Mouse (Mus musculus): ENCODE data around the gene Phb. TPM values are rescaled to one million over a fixed set of nuclear protein-coding genes. Genes with fewer than 3 reads are reported as not detected.

Gene Phb
- polyA plus RNA-seq, 1 experiment, result 51.4 TPM

DNA sequence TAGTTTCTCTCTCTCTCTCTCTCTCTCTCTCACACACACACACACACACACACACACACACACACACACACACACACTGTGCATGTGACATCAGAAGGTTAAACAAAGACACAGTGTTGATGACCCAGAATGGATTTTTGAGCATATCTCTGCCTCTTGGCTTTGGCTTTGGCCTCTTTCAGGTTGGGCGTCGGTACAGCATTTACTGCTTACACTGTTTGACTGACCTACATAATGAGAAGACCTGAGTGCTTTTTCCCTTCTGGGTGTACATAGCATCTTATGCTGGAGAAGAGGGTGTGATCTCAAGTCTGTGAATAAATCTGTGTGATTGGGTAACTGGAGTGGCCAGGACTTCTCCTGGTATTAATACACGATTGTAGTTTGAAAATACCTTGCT lies 52.6 kb downstream of the Phb start:
- no peak for TF ChIP-seq GATA1 (IDR thresholded peaks at IDR 0.05; ENCODE audit: low read length)

DNA sequence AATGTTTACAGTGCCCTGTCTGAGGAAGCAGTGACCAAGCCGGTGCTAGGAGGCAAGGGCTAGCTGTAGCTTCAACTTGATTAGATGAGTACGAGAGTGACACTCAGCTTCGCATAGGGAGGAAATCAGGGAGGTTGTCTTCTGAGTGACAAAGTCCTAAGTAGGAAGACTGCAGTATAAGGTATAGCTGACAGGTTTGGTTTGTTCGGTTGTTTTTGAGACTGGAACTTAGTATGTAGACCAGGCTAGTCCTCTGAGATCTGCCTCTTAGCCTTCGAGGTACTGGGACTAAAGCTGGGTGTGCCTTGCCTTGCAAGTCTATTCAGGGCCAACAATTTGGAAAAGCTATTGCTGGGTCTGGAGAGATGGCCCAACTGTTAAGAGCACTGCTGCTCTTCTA lies 56.5 kb downstream of the Phb start, which contains the start of gene B130006D01Rik:
Gene B130006D01Rik (plus strand): TSS at position 301 of the 400 bp plus-strand sequence.
- no peak for TF ChIP-seq GATA1 (IDR thresholded peaks at IDR 0.05; ENCODE audit: low read length)

DNA sequence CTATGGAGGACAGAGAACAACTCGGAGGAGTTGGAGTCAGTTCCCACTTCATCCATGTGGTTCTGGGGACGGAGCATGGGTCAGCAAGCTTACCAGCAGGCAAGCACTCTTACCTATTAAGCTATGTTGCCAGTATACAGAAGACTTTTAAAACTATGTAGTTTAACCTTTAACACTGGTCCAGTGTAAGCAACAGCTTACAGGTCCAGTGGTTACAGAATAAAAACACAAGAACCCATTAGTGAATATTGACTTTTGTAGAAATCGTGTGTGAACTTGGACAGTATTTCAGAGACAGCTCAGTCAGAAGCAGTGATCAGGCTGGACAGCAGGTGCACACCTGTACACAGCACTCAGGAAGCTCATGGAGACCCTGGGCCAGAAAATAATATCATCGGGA lies 57.7 kb downstream of the Phb start:
- TF ChIP-seq GATA1 (IDR thresholded peaks at IDR 0.05; ENCODE audit: low read length), result no peak

GRCm38 (mm10) chr11:95726156-95726555 lies 59.4 kb downstream of the Phb start:
- no peak for TF ChIP-seq GATA1 (IDR thresholded peaks at IDR 0.05; ENCODE audit: low read length)

DNA sequence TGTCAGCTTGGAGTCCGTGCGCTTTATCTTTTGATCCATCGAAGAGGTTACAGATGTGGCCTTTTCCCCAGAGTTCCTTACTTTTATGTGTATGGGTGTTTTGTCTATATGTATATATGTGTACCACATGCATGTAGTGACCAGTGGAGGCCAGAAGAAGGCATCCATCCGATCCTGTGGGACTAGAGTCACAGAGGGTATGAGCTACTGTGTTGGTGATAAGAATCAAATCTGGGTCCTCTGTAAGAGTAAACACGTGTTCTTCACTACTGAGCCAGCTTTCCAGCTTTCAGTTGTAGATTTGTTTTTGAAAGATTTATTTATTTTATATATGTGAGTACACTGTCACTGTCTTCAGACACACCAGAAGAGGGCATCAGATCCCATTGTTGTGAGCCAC lies 61.2 kb downstream of the Phb start:
- no peak for TF ChIP-seq GATA1 (IDR thresholded peaks at IDR 0.05; ENCODE audit: low read length)

DNA sequence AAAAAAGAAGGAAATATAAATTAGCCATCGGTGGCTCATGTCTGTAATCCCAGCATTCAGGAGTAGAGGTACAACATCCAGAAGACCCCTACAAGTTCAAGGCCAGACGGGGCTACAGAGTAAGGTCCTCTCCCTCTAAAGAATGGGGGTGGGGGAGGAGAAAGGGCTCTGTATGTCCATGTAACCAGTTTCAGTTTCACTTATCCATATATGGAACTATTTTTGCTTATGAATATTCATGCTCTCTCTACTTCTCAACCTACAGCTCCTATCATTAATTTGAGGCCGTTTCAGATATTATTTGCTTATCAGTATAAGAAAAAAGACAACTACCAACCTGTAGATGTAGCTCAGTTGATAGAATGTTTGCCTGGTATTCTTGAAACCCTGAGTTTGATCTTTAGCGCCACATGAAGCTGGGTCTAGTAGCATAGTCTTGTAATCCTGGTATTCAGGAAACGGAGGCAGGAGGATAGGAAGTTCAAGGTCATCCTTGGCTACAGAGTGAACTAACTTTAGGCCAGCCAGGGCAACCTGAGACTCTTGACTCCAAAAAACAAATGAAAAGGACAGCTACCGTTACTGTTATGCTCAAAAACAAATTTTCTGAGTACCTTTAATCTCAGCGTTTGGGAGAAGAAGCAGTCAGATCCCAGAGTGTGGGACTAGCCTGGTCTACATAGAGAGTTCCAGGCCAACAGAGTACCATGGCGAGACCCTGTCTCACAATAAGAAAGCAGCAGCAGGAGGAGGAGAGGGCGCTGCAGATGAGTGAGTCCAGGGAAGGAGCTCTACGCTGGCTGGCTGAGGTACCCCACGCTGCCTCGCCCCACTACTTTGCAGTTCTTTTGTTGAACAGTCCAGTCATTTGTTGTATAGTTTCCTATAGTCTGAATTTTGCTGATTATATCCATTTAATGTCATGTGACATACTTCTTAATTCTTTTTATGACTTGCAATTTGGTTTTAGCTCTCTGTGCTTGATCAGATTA lies 62.5 kb downstream of the Phb start:
- no peak for TF ChIP-seq GATA1 (IDR thresholded peaks at IDR 0.05; ENCODE audit: low read length)

Other genes with a start within 250 kb of the Phb start
- gene Nxph3, start 152.4 kb upstream of the Phb start, polyA plus RNA-seq (2012), result not detected in 2 replicates
- not detected in 2 replicates for gene Ngfr, start 79.2 kb upstream of the Phb start, polyA plus RNA-seq (2012)
- gene Zfp652, start 45.7 kb downstream of the Phb start, polyA plus RNA-seq (2012), result 140 and 144 TPM in 2 replicates
- gene B130006D01Rik, start 56.6 kb downstream of the Phb start, polyA plus RNA-seq (2012), result not detected in 2 replicates
- 269 and 284 TPM in 2 replicates for gene Phospho1, start 157.5 kb downstream of the Phb start, polyA plus RNA-seq (2012)
- 6.5 and 9.5 TPM in 2 replicates for gene Gngt2, start 170.3 kb downstream of the Phb start, polyA plus RNA-seq (2012)
- gene Abi3, start 175.5 kb downstream of the Phb start, polyA plus RNA-seq (2012), result 34.0 and 39.2 TPM in 2 replicates
- gene B4galnt2, start 247.9 kb downstream of the Phb start, polyA plus RNA-seq (2012), result not detected in 2 replicates

Data from G1E-ER4 (cell line).